Mouse (Mus musculus) left cerebral cortex, adult 2 months (tissue): Measurements from ENCODE around the gene Nckap5. TPM values are rescaled to one million over a fixed set of nuclear protein-coding genes. Genes with fewer than 3 reads are reported as not detected.

Experiments used
- DNase-seq, 2 experiments: peaks; one replicate each; pipeline ENCODE4 v3.0.0; 2021 to 2022; ENCODE audit warnings: low spot score in 2 of 2, mixed read lengths in 1 of 2; ENCODE audit errors: extremely low spot score in 1 of 2
- H3K27ac ChIP-seq: fragments of 200-600 bp; 2 replicates; pipeline ENCODE4 v1.8.1; 2022
- H3K4me3 ChIP-seq: fragments of 200-600 bp; 2 replicates; pipeline ENCODE4 v1.8.1; 2022
- CTCF ChIP-seq: fragments of 200-600 bp; IDR thresholded peaks from 2 replicates; pipeline ENCODE4 v1.8.1; 2022; ENCODE audit warnings: antibody characterized with exemption, mild to moderate bottlenecking, moderate library complexity
- intact Hi-C: fragments of 180-260 bp; cut with DNase I; formaldehyde crosslinking; loops from one replicate; pipeline ENCODE4 v1.15.1; 2025
- total RNA-seq, 2 experiments: library from RNA; stranded (reverse); gene quantifications; 2 replicates each; pipeline ENCODE4 v1.2.3; 2021

Nckap5 gene
- total RNA-seq, 2 experiments from 2014 or later: 5.6 to 9.9 TPM

DNA sequence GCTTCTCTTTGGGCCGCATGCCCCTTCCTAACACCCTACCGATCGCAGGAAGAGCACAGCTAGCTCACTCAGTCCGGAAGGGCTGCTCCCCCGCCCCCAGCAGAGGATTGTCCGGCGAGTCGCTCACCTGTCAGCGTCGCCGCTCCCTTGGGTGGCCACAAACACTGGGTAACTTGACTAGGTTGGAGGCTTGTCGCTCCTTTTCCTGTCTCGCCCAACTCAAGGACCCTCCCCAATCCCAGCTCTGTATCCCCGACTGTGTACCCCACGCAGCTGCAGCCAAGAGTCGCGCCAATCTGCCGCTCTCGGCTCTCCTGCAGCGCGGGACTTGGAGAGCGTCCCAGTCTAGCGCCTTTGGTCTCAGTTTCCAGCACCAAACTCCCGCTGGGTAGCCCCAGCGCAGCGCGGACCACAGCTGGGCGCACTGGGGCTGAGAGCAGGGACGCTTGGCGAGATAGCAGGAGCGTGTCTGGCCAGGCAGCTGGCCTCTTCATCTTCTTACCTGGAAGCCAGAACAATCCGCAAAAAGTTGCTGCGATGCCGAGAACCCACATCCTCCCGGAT lies 919.2 kb downstream of the Nckap5 start:
- Histone ChIP-seq H3K4me3 (peak overlapping the region; percentile 67), H3K27ac (peak overlapping the region; percentile 29; the same call in 1 of the 2 replicates)
- peak; percentile 46 for DNase-seq
- TF ChIP-seq CTCF: no peak
- intact Hi-C loops: loop anchor here (5.0 kb wide), 2 partner anchors 304 to 1021 kb away; no protein-coding TSS in a partner anchor

DNA sequence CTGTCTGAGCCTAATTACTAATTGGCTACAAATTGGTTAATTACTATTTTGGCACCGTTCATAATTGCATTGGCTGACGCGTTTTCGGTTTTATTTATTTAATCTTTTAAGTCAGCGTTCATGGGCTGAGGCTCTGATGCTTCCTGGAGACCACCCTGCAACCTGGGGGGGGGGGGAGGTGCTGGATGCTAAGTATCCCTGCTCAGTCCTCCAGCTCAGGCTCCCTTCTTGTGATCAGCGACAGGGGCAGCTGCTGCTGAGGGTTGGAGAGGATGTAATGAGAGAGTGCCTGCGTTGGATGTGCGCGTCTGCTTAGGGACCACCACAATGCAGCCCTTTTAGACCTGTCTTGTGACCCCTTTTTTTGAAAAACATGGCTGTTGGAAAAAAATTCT lies 919.7 kb downstream of the Nckap5 start:
- Histone ChIP-seq H3K27ac (no peak overlapping the region), H3K4me3 (peak overlapping the region; percentile 67)
- TF ChIP-seq CTCF: no peak
- intact Hi-C loops: loop anchor here (5.0 kb wide), 2 partner anchors 304 to 1021 kb away; no protein-coding TSS in a partner anchor
- DNase-seq: no peak

DNA sequence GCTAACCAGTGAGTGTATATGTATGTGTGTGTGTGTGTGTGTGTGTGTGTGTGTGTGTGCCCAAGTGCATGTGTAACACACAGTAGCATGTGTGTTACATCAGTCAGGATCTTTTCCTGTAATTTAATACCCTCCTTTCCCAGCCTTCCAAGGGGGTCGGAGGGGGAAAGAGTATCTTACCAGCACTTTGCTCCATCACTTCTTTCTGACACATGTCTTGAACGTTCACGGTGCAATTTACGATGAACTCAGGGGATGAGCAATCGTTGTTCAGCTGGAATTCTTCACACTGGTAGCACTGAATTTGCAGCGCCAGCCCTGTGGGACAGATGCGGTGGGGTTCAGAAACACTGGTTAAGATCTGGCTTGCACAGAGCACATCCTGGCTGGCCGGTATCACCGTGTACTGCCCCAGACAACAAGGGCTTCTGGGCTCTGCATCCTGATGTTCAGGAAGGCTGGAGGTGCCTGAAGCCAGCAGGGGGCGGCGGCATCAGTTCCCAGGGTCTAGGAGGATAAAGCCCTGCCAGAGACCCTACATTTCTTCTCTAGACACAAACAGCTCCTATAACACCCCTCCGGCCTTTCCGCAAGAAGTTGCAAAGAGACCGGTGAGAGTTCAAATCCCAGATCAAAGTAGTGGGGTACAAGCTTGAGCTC lies 920.3 kb downstream of the Nckap5 start:
- TF ChIP-seq CTCF: peak; percentile 41
- H3K27ac ChIP-seq: no peak overlapping the region
- peak; percentile 15 to 26 for DNase-seq
- H3K4me3 ChIP-seq: peak overlapping the region; percentile 67
- intact Hi-C loops: loop anchor here (5.0 kb wide), 2 partner anchors 303 to 1022 kb away; no protein-coding TSS in a partner anchor

DNA sequence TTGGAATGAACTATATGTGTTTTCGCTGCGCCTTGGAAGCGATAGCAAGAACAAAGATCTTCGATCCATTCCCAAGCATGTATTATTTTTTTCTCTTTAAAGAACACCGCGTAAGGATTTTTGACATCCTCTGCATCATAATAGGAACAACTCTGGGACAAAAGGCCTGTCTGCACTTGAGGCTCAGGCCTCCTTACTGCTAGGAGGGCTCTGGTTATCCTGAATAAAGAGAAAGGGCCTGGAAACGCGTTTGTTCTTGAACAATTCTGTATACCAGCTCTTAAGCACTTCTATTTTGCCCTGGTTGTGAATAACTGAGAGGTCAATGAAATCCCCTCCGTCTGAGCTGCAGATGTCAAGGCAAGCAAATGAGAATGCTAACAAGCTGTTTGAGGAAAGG lies 937.4 kb downstream of the Nckap5 start:
- no peak for TF ChIP-seq CTCF
- Histone ChIP-seq H3K4me3 (no peak overlapping the region), H3K27ac (no peak overlapping the region)
- no peak for DNase-seq
- intact Hi-C loops: no loop called here

DNA sequence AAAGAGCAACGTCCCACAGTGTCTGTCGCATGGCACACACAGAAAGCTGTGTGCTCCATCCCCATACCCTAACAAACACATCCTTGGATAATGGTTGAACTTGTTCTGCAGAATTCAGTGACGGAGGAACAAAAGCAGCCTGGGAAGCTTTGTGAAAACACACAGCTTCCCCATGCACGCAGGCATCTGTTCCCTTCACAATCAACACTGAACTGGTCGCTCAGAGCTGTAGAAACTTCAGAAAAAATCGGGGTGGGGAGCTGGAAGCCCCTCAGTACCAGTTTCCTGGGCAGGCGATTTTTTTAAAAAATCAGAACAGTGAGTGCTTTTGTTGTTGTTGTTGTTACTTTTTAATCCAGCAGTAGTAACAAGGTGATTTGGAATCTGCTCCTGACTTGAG lies 960.5 kb downstream of the Nckap5 start:
- no peak overlapping the region for H3K4me3 ChIP-seq
- TF ChIP-seq CTCF: no peak
- intact Hi-C loops: no loop called here
- no peak for DNase-seq
- no peak overlapping the region for H3K27ac ChIP-seq
